Mouse (Mus musculus) retina, embryonic 14.5 days (tissue): ENCODE measurements around the gene Sestd1.

Experiments
- DNase-seq: peaks from one replicate; pipeline ENCODE4 v3.0.0-alpha.2; 2015; ENCODE audit warnings: low spot score

Gene Sestd1

GRCm38 (mm10) chr2:77173821-77174220 lies 106.6 kb downstream of the Sestd1 start:
- no peak for DNase-seq

DNA sequence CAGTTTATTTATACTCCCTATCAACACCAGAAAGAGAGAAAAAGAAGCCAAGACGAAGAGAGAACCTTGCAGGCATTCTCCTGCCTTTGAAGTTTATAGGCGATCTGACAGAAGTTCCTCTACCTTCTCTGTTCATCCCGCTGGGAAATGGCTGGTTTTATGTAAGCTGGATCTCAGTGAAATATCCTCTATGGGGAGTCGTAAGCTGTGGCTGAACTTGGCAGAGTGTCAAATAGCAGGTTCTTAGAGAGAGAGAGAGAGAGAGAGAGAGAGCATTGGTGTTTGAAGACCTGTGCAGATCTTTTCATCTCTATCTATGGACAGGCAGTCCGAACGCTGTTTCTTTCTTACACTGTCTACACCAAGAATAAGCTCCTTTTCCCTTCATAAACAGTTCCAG lies 107.0 kb downstream of the Sestd1 start:
- DNase-seq = no peak

GRCm38 (mm10) chr2:77172241-77172671 lies 108.1 kb downstream of the Sestd1 start:
- DNase-seq = peak; percentile 43

- peak; percentile 45 for DNase-seq
Measured at GRCm38 (mm10) chr2:77171444-77172240, 108.8 kb downstream of the Sestd1 start.

- DNase-seq = peak; percentile 21
Measured at GRCm38 (mm10) chr2:77170633-77171105, 109.7 kb downstream of the Sestd1 start, which contains the start of gene Ccdc141. Ccdc141 (minus strand) TSS chr2:77170636.

DNA sequence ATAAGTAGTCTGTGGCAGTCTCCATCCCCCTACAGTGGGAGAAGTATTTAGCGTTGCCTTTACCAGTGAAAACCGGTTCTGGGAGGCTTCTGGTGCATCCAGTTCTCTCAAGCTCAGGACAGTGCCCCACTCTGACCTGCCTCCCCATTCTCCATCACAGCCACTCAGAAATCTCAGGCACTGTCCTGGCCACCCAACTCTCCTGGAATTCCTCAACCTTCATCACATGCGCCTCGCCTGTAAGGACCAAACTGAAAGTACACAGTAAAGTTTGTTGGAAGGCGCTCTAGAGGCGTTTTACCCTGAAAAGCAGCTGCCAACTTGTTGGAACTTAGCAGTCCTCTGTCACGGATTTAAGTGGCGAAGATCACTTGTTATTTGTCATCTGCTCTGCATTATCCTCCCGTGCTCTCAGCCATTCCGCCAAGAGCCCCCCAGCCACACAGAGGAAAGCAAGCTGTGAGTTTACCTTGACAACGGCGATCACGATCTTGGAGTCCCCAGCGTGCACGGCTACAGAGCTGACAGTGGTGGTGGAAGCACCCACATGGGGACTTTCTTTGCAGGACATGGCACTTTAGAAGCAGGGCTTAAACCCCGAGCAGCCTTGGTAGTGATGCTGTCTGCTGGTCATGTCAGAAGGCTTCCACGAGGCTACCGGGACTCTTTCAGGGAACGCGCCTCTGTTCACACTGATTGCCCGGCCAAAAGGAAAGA lies 110.3 kb downstream of the Sestd1 start:
- peak; percentile 50 for DNase-seq

DNA sequence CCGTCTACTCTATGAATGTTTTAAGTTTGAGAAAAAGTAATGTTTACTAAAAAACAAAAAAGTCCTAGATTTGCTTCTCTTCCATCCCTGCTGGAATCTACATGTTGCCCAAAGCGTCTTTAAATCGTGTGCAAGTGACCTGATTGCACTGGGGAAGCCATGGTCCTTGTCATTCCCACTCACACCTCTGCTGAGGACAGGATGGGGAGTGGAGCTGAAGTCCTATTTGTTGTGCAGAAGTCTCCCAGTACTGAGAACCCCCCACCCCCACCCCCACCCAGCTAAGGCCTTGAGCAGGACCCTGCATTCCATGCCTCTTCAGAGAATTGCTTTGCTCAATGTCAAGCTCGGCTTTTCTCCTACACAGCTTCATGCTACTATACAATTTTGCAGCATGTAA lies 111.2 kb downstream of the Sestd1 start:
- DNase-seq = no peak

- no peak for DNase-seq
Measured at GRCm38 (mm10) chr2:77168781-77169180, 111.6 kb downstream of the Sestd1 start.

DNA sequence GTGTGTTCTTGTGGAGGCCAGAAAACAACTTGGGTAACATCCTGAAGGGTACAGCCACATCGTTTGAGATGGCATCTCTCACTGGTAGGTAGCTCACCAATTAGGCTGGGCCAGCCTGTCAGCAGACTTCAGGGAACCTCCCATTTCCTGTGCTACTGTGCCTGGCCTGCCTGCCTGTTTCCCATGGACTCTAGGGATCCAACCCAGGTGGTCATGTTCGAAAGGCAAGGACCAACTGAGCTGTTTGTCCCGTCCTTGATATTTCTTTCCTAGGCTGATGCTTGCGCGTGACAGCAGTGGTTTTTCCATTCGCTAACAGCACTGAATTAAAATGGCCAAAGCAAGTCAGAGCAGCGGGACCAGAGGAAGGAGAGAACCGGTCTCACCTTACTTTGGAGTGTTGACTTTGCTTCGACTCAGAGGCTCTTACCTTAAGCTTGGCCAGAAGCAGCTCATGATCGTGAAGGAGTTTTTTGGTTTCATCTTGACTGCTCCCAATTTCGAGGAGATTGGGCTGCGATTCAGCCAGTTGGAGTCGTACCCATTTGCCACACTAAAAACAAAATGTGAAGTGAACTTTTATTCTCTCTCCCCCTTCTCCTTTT lies 112.2 kb downstream of the Sestd1 start:
- DNase-seq = no peak

- DNase-seq = no peak
Measured at GRCm38 (mm10) chr2:77166366-77166765, 114.0 kb downstream of the Sestd1 start.

GRCm38 (mm10) chr2:77164662-77165061 lies 115.7 kb downstream of the Sestd1 start:
- no peak for DNase-seq

GRCm38 (mm10) chr2:77163381-77163780 lies 117.0 kb downstream of the Sestd1 start:
- DNase-seq = no peak

DNA sequence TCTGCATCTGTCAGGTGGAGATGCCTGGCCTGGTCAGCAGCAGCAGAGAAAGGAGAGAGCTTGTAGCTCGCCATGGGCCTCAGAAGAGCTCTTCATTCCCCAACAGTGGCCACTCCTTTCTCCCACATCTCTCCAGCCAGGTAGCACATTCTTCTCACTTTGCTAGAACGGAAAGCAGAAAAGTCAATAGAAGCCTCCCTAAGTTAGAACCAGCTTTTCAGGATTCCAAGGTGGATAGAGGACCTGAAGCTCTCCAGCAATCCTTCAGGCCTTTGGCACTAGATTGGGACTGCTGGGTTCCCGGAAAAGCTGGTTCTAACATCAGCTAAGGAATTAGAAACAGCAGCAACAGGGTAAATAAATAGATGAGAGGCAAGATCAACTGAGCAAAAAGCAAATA lies 118.3 kb downstream of the Sestd1 start:
- no peak for DNase-seq

GRCm38 (mm10) chr2:77157546-77157945 lies 122.8 kb downstream of the Sestd1 start:
- DNase-seq = no peak

GRCm38 (mm10) chr2:77154080-77154479 lies 126.3 kb downstream of the Sestd1 start:
- DNase-seq = no peak

DNA sequence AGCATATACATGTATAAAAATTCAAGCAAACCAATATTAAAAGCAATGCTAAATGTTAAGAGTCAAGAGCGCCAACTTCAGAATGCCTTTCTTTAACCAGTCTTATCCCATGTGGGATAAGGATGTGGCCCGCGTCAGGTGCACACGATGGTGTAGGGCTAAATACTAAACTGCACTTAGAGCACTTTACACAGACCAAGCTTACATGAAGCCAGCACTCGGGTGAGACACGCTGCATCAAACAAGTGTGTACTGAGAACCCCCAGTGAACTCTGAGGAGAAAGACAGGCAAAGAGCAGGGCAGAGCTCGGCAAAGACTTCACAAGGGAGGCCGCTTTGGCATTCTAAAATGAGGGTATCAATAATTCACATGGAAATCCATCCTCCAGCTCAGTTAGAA lies 129.1 kb downstream of the Sestd1 start:
- DNase-seq = no peak

DNA sequence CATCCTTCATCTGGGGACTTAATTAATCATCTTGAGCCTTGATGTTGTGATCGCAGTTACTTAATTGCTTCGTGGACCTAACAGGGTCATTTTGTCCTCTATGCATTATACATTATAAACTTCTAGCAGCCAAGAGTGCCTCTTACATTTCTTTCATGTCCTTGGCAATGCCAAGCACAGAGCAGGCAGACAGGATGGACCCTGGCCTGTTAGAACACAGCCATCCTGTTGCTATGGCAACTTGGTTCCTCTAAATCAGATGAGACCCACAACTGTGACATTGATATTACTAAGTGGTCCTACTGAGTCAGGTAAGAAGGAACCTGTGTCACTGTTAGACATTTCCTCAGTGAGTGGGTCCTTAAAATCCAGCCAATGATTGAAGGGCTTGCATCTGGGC lies 130.8 kb downstream of the Sestd1 start:
- DNase-seq = no peak

- no peak for DNase-seq
Measured at GRCm38 (mm10) chr2:77148215-77148614, 132.2 kb downstream of the Sestd1 start.

GRCm38 (mm10) chr2:77146968-77147367 lies 133.4 kb downstream of the Sestd1 start:
- DNase-seq = no peak

- no peak for DNase-seq
Measured at GRCm38 (mm10) chr2:77146291-77146690, 134.1 kb downstream of the Sestd1 start.

DNA sequence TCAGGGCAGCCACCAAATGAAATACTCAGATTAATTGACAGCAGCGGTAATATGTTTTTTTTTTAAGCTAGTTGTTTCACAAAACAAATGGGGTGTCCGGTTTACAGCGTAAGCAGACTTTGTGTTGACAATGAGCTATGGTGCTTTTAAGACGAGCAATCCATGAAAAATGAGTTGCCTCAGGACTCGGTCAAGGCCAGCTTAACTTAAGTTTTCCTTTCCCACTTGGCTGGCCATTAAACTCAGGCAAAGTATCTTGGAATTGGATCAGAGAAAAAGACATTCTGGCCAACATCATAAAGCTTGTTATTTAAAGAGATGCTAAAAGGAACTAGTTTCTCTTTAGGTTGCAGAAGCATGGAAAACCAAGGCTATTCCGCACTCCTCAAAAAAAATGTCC lies 136.9 kb downstream of the Sestd1 start:
- no peak for DNase-seq

GRCm38 (mm10) chr2:77138879-77139278 lies 141.5 kb downstream of the Sestd1 start:
- no peak for DNase-seq

- no peak for DNase-seq
Measured at GRCm38 (mm10) chr2:77134906-77135305, 145.5 kb downstream of the Sestd1 start.
